Mouse (Mus musculus) lung, postnatal 0 days (tissue): ENCODE measurements at regions not wholly inside any gene's neighbourhood (a gene's known extent, or its start where the extent isn't known, plus 50 kb on each side); places are given as distances from the start of the nearest gene placed in this dataset.

ENCODE experiments used
- ATAC-seq: fragments of 200-750 bp; cut with Nextera tagmentation; 2 replicates; pipeline ENCODE4 v1.8.0; 2017; ENCODE audit warnings: moderate library complexity
- DNase-seq: peaks from one replicate; pipeline ENCODE4 v3.0.0-alpha.2; 2016; ENCODE audit warnings: low spot score
- H3K27ac ChIP-seq: fragments of 300-500 bp; sonication (generic); 2 replicates; pipeline ENCODE4 v1.5.1; 2014; ENCODE audit warnings: antibody characterized with exemption, mild to moderate bottlenecking, low read length, mixed read lengths
- H3K27me3 ChIP-seq: fragments of 300-500 bp; sonication (generic); replicated peaks from 2 replicates; pipeline ENCODE4 v1.6.1; 2014; ENCODE audit warnings: low read length, mixed read lengths; ENCODE audit not compliant: insufficient read depth
- H3K36me3 ChIP-seq: fragments of 300-500 bp; sonication (generic); 2 replicates; pipeline ENCODE4 v1.6.1; 2014; ENCODE audit warnings: low read length, mixed read lengths; ENCODE audit not compliant: insufficient read depth
- H3K4me1 ChIP-seq: fragments of 300-500 bp; sonication (generic); 2 replicates; pipeline ENCODE4 v1.6.1; 2014; ENCODE audit warnings: antibody characterized with exemption, low read depth, low read length, mixed read lengths; ENCODE audit not compliant: insufficient read depth
- H3K4me2 ChIP-seq: fragments of 300-500 bp; sonication (generic); replicated peaks from 2 replicates; pipeline ENCODE4 v1.6.1; 2014; ENCODE audit warnings: low read depth, mild to moderate bottlenecking, low read length, moderate library complexity, mixed read lengths
- H3K4me3 ChIP-seq: fragments of 300-500 bp; sonication (generic); 2 replicates; pipeline ENCODE4 v1.5.1; 2014; ENCODE audit warnings: low read depth, low read length
- H3K9ac ChIP-seq: fragments of 300-500 bp; sonication (generic); replicated peaks from 2 replicates; pipeline ENCODE4 v1.6.1; 2014; ENCODE audit warnings: low read depth, mild to moderate bottlenecking
- H3K9me3 ChIP-seq: fragments of 300-500 bp; sonication (generic); 2 replicates; pipeline ENCODE4 v1.6.1; 2016; ENCODE audit warnings: low read length, mixed read lengths
- CTCF ChIP-seq: IDR thresholded peaks from 2 replicates; pipeline ENCODE4 v1.5.1; 2016; ENCODE audit warnings: antibody characterized with exemption, mild to moderate bottlenecking
- EP300 ChIP-seq: IDR thresholded peaks from 2 replicates; pipeline ENCODE4 v1.6.1; 2016; ENCODE audit warnings: antibody characterized with exemption, mild to moderate bottlenecking, control low read depth
- WGBS: fragments of 180-500 bp; shearing (Covaris S2); extraction: QIAGEN DNeasy Blood & Tissue Kit; methylation state at CpG from one replicate; pipeline ENCODE4 v1.1.7; 2014; 5-methylcytosine and 5-hydroxymethylcytosine counted together

- H3K4me2 ChIP-seq, result no peak overlapping the region
- 43% methylated on average over 3 of the region's 3 CpGs for WGBS
- no peak overlapping the region for H3K9ac ChIP-seq
- TF ChIP-seq EP300 (no peak), CTCF (no peak)
- no peaks in the 10 kb centered on the region for H3K9me3 ChIP-seq
- H3K27ac ChIP-seq, result no peak overlapping the region
- no peak for ATAC-seq
- H3K4me1 ChIP-seq, result no peaks in the 10 kb centered on the region
- no peaks in the 10 kb centered on the region for H3K36me3 ChIP-seq
- H3K27me3 ChIP-seq, result no peaks in the 10 kb centered on the region
- H3K4me3 ChIP-seq, result no peak overlapping the region
- DNase-seq, result no peak
These were observed 398.3 kb downstream of the Gm4340 start for GRCm38 (mm10) chr10:104592009-104592603.

GRCm38 (mm10) chr10:104595920-104596319 is 402.1 kb downstream of the Gm4340 start:
- ATAC-seq (no peak), DNase-seq (no peak)
- no peaks in the 10 kb centered on the region for H3K36me3 ChIP-seq
- H3K4me2 ChIP-seq, result no peak overlapping the region
- no peak overlapping the region for H3K27ac ChIP-seq
- no peaks in the 10 kb centered on the region for H3K9me3 ChIP-seq
- no peak overlapping the region for H3K9ac ChIP-seq
- 87% methylated on average over 5 of the region's 5 CpGs for WGBS
- no peaks in the 10 kb centered on the region for H3K4me1 ChIP-seq
- no peak for TF ChIP-seq EP300
- TF ChIP-seq CTCF, result no peak
- H3K4me3 ChIP-seq, result no peak overlapping the region
- H3K27me3 ChIP-seq, result no peaks in the 10 kb centered on the region

GRCm38 (mm10) chr10:104627629-104628028 is 433.8 kb downstream of the Gm4340 start:
- Histone ChIP-seq H3K4me2 (no peak overlapping the region), H3K4me1 (no peaks in the 10 kb centered on the region)

GRCm38 (mm10) chr10:104651020-104651419 is 457.2 kb downstream of the Gm4340 start:
- no peak overlapping the region for H3K4me3 ChIP-seq
- ATAC-seq (no peak), DNase-seq (no peak)
- no peaks in the 10 kb centered on the region for H3K27me3 ChIP-seq
- WGBS, result 87% methylated on average over 8 of the region's 8 CpGs
- no peaks in the 10 kb centered on the region for H3K9me3 ChIP-seq
- H3K9ac ChIP-seq, result no peak overlapping the region
- no peak for TF ChIP-seq CTCF
- no peak for TF ChIP-seq EP300
- no peak overlapping the region for H3K27ac ChIP-seq
- no peaks in the 10 kb centered on the region for H3K36me3 ChIP-seq
- no peak overlapping the region for H3K4me2 ChIP-seq
- H3K4me1 ChIP-seq, result no peaks in the 10 kb centered on the region

More at GRCm38 (mm10) chr10:104627629-104628028, 433.8 kb downstream of the Gm4340 start:
- DNase-seq, result peak; percentile 32
- WGBS, result 32% methylated on average over 1 of the region's 1 CpGs
- no peak overlapping the region for H3K27ac ChIP-seq
- H3K27me3 ChIP-seq, result no peaks in the 10 kb centered on the region
- no peak for ATAC-seq
- H3K9me3 ChIP-seq, result no peaks in the 10 kb centered on the region
- no peak overlapping the region for H3K9ac ChIP-seq
- no peaks in the 10 kb centered on the region for H3K36me3 ChIP-seq
- no peak for TF ChIP-seq CTCF
- TF ChIP-seq EP300, result no peak
- no peak overlapping the region for H3K4me3 ChIP-seq

- H3K9me3 ChIP-seq, result no peaks in the 10 kb centered on the region
- TF ChIP-seq CTCF (no peak), EP300 (no peak)
- no peaks in the 10 kb centered on the region for H3K27me3 ChIP-seq
- no peak overlapping the region for H3K9ac ChIP-seq
- H3K4me2 ChIP-seq, result no peak overlapping the region
- no peak overlapping the region for H3K27ac ChIP-seq
- no peaks in the 10 kb centered on the region for H3K4me1 ChIP-seq
- no peaks in the 10 kb centered on the region for H3K36me3 ChIP-seq
- H3K4me3 ChIP-seq, result no peak overlapping the region
- ATAC-seq (no peak), DNase-seq (no peak)
- 39% methylated on average over 7 of the region's 7 CpGs for WGBS
These were observed 466.5 kb downstream of the Gm4340 start for GRCm38 (mm10) chr10:104660298-104660697.

GRCm38 (mm10) chr10:104661672-104662071 is 467.8 kb downstream of the Gm4340 start:
- Histone ChIP-seq H3K27ac (no peak overlapping the region), H3K9me3 (no peaks in the 10 kb centered on the region), H3K4me2 (no peak overlapping the region), H3K36me3 (no peaks in the 10 kb centered on the region), H3K4me1 (no peaks in the 10 kb centered on the region), H3K4me3 (no peak overlapping the region), H3K27me3 (no peaks in the 10 kb centered on the region), H3K9ac (no peak overlapping the region)
- ATAC-seq, result no peak
- 51% methylated on average over 7 of the region's 7 CpGs for WGBS
- no peak for TF ChIP-seq CTCF
- no peak for TF ChIP-seq EP300
- no peak for DNase-seq

GRCm38 (mm10) chr10:104668286-104668685 is 474.4 kb downstream of the Gm4340 start:
- Histone ChIP-seq H3K9me3 (no peaks in the 10 kb centered on the region), H3K4me3 (no peak overlapping the region), H3K9ac (no peak overlapping the region), H3K27me3 (no peaks in the 10 kb centered on the region), H3K4me1 (no peaks in the 10 kb centered on the region), H3K4me2 (no peak overlapping the region), H3K36me3 (no peaks in the 10 kb centered on the region), H3K27ac (no peak overlapping the region)
- WGBS, result 78% methylated on average over 2 of the region's 2 CpGs
- DNase-seq (no peak), ATAC-seq (no peak)
- TF ChIP-seq EP300 (no peak), CTCF (no peak)
